Mouse (Mus musculus) left cerebral cortex, postnatal 4 days (tissue): ENCODE results near the gene Arhgef39. TPM values are rescaled to one million over a fixed set of nuclear protein-coding genes. Genes with fewer than 3 reads are reported as not detected.

Source experiments
- total RNA-seq, 2 experiments: library from RNA; stranded (reverse); gene quantifications; 2 replicates each; pipeline ENCODE4 v1.2.3; 2021

Gene Arhgef39
- total RNA-seq, 2 experiments from 2014 or later, result 3.6 to 3.8 TPM

Other genes starting within 250 kb of the Arhgef39 start
- gene Atp8b5, start 232.5 kb downstream of the Arhgef39 start, total RNA-seq, result under 1 TPM; 0.26 to 0.34 TPM
- gene Rusc2, start 117.7 kb downstream of the Arhgef39 start, total RNA-seq, result 100 to 1,000 TPM; 185 to 188 TPM
- gene Fam166b, start 70.6 kb downstream of the Arhgef39 start, total RNA-seq, result 1 to 10 TPM; 1.0 to 1.3 TPM
- gene Tesk1, start 57.8 kb downstream of the Arhgef39 start, total RNA-seq, result 100 to 1,000 TPM; 106 to 108 TPM
- gene Cd72, start 45.1 kb downstream of the Arhgef39 start, total RNA-seq, result not detected
- gene Sit1, start 16.0 kb downstream of the Arhgef39 start, total RNA-seq, result not detected
- gene Ccdc107, start 6.8 kb downstream of the Arhgef39 start, total RNA-seq, result 10 to 100 TPM; 29.9 to 34.3 TPM
- gene Car9, start 7.3 kb upstream of the Arhgef39 start, total RNA-seq, result under 1 TPM; 0.83 to 0.84 TPM
- gene Tpm2, start 24.1 kb upstream of the Arhgef39 start, total RNA-seq, result 1 to 10 TPM; 4.7 to 5.2 TPM
- 10 to 100 TPM; 63.2 to 67.5 TPM for gene Creb3, start 62.6 kb upstream of the Arhgef39 start, total RNA-seq
- 10 to 100 TPM; 49.1 to 59.1 TPM for gene Tln1, start 63.0 kb upstream of the Arhgef39 start, total RNA-seq
- gene Rgp1, start 79.0 kb upstream of the Arhgef39 start, total RNA-seq, result 10 to 100 TPM; 47.1 to 54.1 TPM
- 10 to 100 TPM; 63.9 to 71.7 TPM for gene Gba2, start 79.2 kb upstream of the Arhgef39 start, total RNA-seq
- not detected for gene Msmp, start 84.8 kb upstream of the Arhgef39 start, total RNA-seq
- 10 to 100 TPM; 56.5 to 65.2 TPM for gene Npr2, start 132.2 kb upstream of the Arhgef39 start, total RNA-seq
- 1 to 10 TPM; 2.0 to 2.4 TPM for gene Spag8, start 153.9 kb upstream of the Arhgef39 start, total RNA-seq
- gene Hint2, start 156.8 kb upstream of the Arhgef39 start, total RNA-seq, result 10 to 100 TPM; 21.1 to 23.9 TPM
- gene Tmem8b, start 169.3 kb upstream of the Arhgef39 start, total RNA-seq, result 10 to 100 TPM; 50.1 to 52.5 TPM
- under 1 TPM; 0.88 to 0.93 TPM for gene Fam221b, start 169.4 kb upstream of the Arhgef39 start, total RNA-seq
- gene Olfr70, start 201.1 kb upstream of the Arhgef39 start, total RNA-seq, result not detected
- not detected for gene Olfr71, start 210.6 kb upstream of the Arhgef39 start, total RNA-seq
- gene Hrct1, start 227.5 kb upstream of the Arhgef39 start, total RNA-seq, result under 1 TPM; 0.64 to 0.70 TPM
- gene Spaar, start 230.3 kb upstream of the Arhgef39 start, total RNA-seq, result under 1 TPM; 0.34 to 0.38 TPM